Mouse (Mus musculus) right cerebral cortex, adult 2 months (tissue): ENCODE measurements around the gene Irak1bp1.

Source experiments
- DNase-seq, 2 experiments: peaks; one replicate each; pipeline ENCODE4 v3.0.0; 2021 to 2022; ENCODE audit warnings: low spot score in 2 of 2

The Irak1bp1 gene

GRCm38 (mm10) chr9:82829007-82829689 lies at the start of gene Irak1bp1:
Irak1bp1 (plus strand) TSS chr9:82829540.
- DNase-seq, result no peak

GRCm38 (mm10) chr9:82788375-82788774 lies 41.0 kb upstream of the Irak1bp1 start:
- no peak for DNase-seq

- no peak for DNase-seq
These were observed 29.0 kb upstream of the Irak1bp1 start for GRCm38 (mm10) chr9:82800360-82800759.

- DNase-seq, result no peak
These were observed 22.2 kb upstream of the Irak1bp1 start for GRCm38 (mm10) chr9:82807129-82807528.

GRCm38 (mm10) chr9:82807635-82808034 lies 21.7 kb upstream of the Irak1bp1 start:
- DNase-seq, result no peak

- no peak for DNase-seq
These were observed 17.0 kb upstream of the Irak1bp1 start for GRCm38 (mm10) chr9:82812172-82812963.

GRCm38 (mm10) chr9:82814536-82814935 lies 14.8 kb upstream of the Irak1bp1 start:
- DNase-seq, result peak in 1 of 2 experiments; percentile 47

GRCm38 (mm10) chr9:82815257-82815785 lies 14.0 kb upstream of the Irak1bp1 start:
- no peak for DNase-seq

GRCm38 (mm10) chr9:82826426-82826825 lies 2.9 kb upstream of the Irak1bp1 start:
- DNase-seq, result no peak

GRCm38 (mm10) chr9:82829693-82830430 lies 522 bp downstream of the Irak1bp1 start:
- peak; percentile 91 for DNase-seq

GRCm38 (mm10) chr9:82831891-82832290 lies 2.6 kb downstream of the Irak1bp1 start:
- DNase-seq, result no peak

- no peak for DNase-seq
These were observed 6.6 kb downstream of the Irak1bp1 start for GRCm38 (mm10) chr9:82835921-82836320.

GRCm38 (mm10) chr9:82842671-82843070 lies 13.3 kb downstream of the Irak1bp1 start:
- no peak for DNase-seq

- DNase-seq, result no peak
These were observed 24.7 kb downstream of the Irak1bp1 start for GRCm38 (mm10) chr9:82854040-82854439.

GRCm38 (mm10) chr9:82854973-82855614 lies 25.8 kb downstream of the Irak1bp1 start:
- DNase-seq, result peak; percentile 57 to 62

- peak in 1 of 2 experiments; percentile 29 for DNase-seq
These were observed 26.9 kb downstream of the Irak1bp1 start for GRCm38 (mm10) chr9:82856241-82856640.

GRCm38 (mm10) chr9:82860805-82861204 lies 31.5 kb downstream of the Irak1bp1 start:
- DNase-seq, result no peak

- DNase-seq, result no peak
These were observed 32.0 kb downstream of the Irak1bp1 start for GRCm38 (mm10) chr9:82861316-82861715.

GRCm38 (mm10) chr9:82861775-82862430 lies 32.6 kb downstream of the Irak1bp1 start:
- DNase-seq, result no peak

GRCm38 (mm10) chr9:82866121-82866520 lies 36.8 kb downstream of the Irak1bp1 start:
- no peak for DNase-seq

- DNase-seq, result no peak
These were observed 38.4 kb downstream of the Irak1bp1 start for GRCm38 (mm10) chr9:82867698-82868097.
